Mouse (Mus musculus) urinary bladder, postnatal 14 days (tissue): ENCODE results near the gene Lbhd2.

ENCODE experiments used
- DNase-seq: peaks from one replicate; pipeline ENCODE4 v3.0.0; 2021; ENCODE audit warnings: low spot score

Gene Lbhd2

GRCm38 (mm10) chr12:111409583-111409982, 3.0 kb downstream of the Lbhd2 start:
- DNase-seq, result no peak

GRCm38 (mm10) chr12:111411631-111412355, 5.2 kb downstream of the Lbhd2 start:
- peak; percentile 4 for DNase-seq

- DNase-seq, result peak; percentile 3
Observed at GRCm38 (mm10) chr12:111412581-111413284, 6.1 kb downstream of the Lbhd2 start.

- peak; percentile 92 for DNase-seq
Observed at GRCm38 (mm10) chr12:111413300-111413699, 6.7 kb downstream of the Lbhd2 start.

- DNase-seq, result peak; percentile 34
Observed at GRCm38 (mm10) chr12:111416921-111417779, 10.5 kb downstream of the Lbhd2 start, which contains the start of gene Exoc3l4. Gene Exoc3l4 (plus strand): TSS chr12:111417017.

- no peak for DNase-seq
Observed at GRCm38 (mm10) chr12:111419918-111420317, 13.3 kb downstream of the Lbhd2 start.

- no peak for DNase-seq
Observed at GRCm38 (mm10) chr12:111420946-111421709, 14.5 kb downstream of the Lbhd2 start.

GRCm38 (mm10) chr12:111422852-111423251, 16.2 kb downstream of the Lbhd2 start:
- no peak for DNase-seq

- peak; percentile 2 for DNase-seq
Observed at GRCm38 (mm10) chr12:111423570-111424129, 17.0 kb downstream of the Lbhd2 start.

- DNase-seq, result no peak
Observed at GRCm38 (mm10) chr12:111424547-111424946, 17.9 kb downstream of the Lbhd2 start.

GRCm38 (mm10) chr12:111425258-111425657, 18.6 kb downstream of the Lbhd2 start:
- DNase-seq, result peak; percentile 93

- peak; percentile 96 for DNase-seq
Observed at GRCm38 (mm10) chr12:111425789-111426460, 19.3 kb downstream of the Lbhd2 start.

- DNase-seq, result peak; percentile 55
Observed at GRCm38 (mm10) chr12:111427438-111428113, 21.0 kb downstream of the Lbhd2 start.

- no peak for DNase-seq
Observed at GRCm38 (mm10) chr12:111428364-111428763, 21.8 kb downstream of the Lbhd2 start.

GRCm38 (mm10) chr12:111428961-111429911, 22.6 kb downstream of the Lbhd2 start:
- DNase-seq, result no peak

- DNase-seq, result peak; percentile 61
Observed at GRCm38 (mm10) chr12:111430049-111430867, 23.6 kb downstream of the Lbhd2 start.

- peak; percentile 56 for DNase-seq
Observed at GRCm38 (mm10) chr12:111430868-111431817, 24.5 kb downstream of the Lbhd2 start.
